Mouse (Mus musculus) spleen, adult 2 months (tissue): ENCODE results near the gene Rbm25. TPM values are rescaled to one million over a fixed set of nuclear protein-coding genes. Genes with fewer than 3 reads are reported as not detected.
A peak's percentile ranks its signal among the peaks of the same experiment; 100 is the strongest.
"Not testable (repeated sequence)": the region's sequence is repeated elsewhere in the genome, so short reads cannot be mapped to it uniquely, and the experiment has no call there.

ENCODE experiments used
- DNase-seq, 2 experiments: peaks; one replicate each; pipeline versions ENCODE4 v3.0.0 to v3.0.0-alpha.2; 2012 to 2021; ENCODE audit warnings: low spot score in 2 of 2, low read depth in 1 of 2
- H3K27ac ChIP-seq: fragments of 200-500 bp; 2 replicates; pipeline ENCODE4 v1.5.1; 2012; ENCODE audit warnings: low read length, inconsistent platforms; ENCODE audit not compliant: insufficient read depth
- H3K27me3 ChIP-seq: fragments of 200-500 bp; 2 replicates; pipeline ENCODE4 v1.6.1; 2012; ENCODE audit warnings: mild to moderate bottlenecking, moderate library complexity, low read length, inconsistent platforms; ENCODE audit not compliant: control insufficient read depth, insufficient read depth
- H3K36me3 ChIP-seq: fragments of 200-500 bp; 2 replicates; pipeline ENCODE4 v1.6.1; 2012; ENCODE audit warnings: mild to moderate bottlenecking, low read length, inconsistent platforms; ENCODE audit not compliant: control insufficient read depth, insufficient read depth
- H3K4me1 ChIP-seq: fragments of 200-500 bp; 2 replicates; pipeline ENCODE4 v1.6.1; 2011; ENCODE audit warnings: inconsistent platforms; ENCODE audit not compliant: control insufficient read depth, insufficient read depth, insufficient read length
- H3K4me3 ChIP-seq: fragments of 200-500 bp; 2 replicates; pipeline ENCODE4 v1.5.1; 2011; ENCODE audit warnings: mild to moderate bottlenecking, inconsistent platforms; ENCODE audit not compliant: insufficient read depth, insufficient read length; ENCODE audit errors: extremely low read depth
- CTCF ChIP-seq: fragments of 200-500 bp; IDR thresholded peaks from 2 replicates; pipeline ENCODE4 v1.5.1; 2011; ENCODE audit warnings: mild to moderate bottlenecking, inconsistent platforms; ENCODE audit not compliant: insufficient read depth, insufficient read length, insufficient replicate concordance; ENCODE audit errors: extremely low read depth
- POLR2A ChIP-seq: fragments of 200-500 bp; IDR thresholded peaks from 2 replicates; pipeline ENCODE4 v1.6.1; 2011; ENCODE audit warnings: low read depth, low read length, inconsistent platforms
- WGBS: fragments of 180-500 bp; shearing (Covaris S2); methylation state at CpG from one replicate; pipeline ENCODE4 v1.1.7; 2018; 5-methylcytosine and 5-hydroxymethylcytosine counted together
- polyA plus RNA-seq: library from polyadenylated mRNA; depleted of rRNA; stranded (reverse); fragments of >200 nt; gene quantifications from 2 replicates; pipeline ENCODE4 v1.2.3, GENCODE M21; 2012; rRNA removed

The Rbm25 gene
- polyA plus RNA-seq, result 19.4 and 20.2 TPM in 2 replicates

GRCm38 (mm10) chr12:83630936-83631335, at the start of gene Rbm25:
Gene Rbm25 (plus strand): TSS chr12:83631236.
- Histone ChIP-seq H3K27ac (peak within 1 kb of the TSS; percentile 74), H3K4me3 (peak within 1 kb of the TSS; percentile 94)
- not testable (repeated sequence) for H3K36me3 ChIP-seq, DNase-seq, H3K27me3 ChIP-seq, H3K4me1 ChIP-seq
- WGBS, result no CpG with 5 or more reads among the region's 5 CpGs

DNA sequence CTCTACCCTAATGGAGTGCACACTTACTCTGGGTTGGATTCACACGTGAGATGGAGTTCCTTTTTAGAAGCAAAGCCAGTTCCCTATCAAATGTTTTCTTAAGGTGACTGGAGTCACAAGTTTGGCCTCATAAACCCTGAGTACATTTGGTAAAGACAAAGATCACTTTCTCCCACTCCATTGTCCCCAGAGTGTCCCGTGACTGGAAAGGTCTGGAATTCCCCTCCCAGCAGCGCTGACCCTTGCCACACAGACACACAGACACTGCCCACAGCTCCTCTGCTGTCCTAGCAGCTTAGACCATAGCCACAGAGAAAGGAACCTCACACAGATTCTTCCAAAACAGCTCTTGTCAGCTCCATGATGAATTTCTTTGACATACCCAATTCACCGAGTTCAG, 48.9 kb upstream of the Rbm25 start:
- no peak for TF ChIP-seq CTCF
- TF ChIP-seq POLR2A, result no peak
- no peak for DNase-seq
- H3K4me1 ChIP-seq, result no peaks in the 10 kb centered on the region
- 89% methylated on average over 4 of the region's 4 CpGs for WGBS
- no peak overlapping the region for H3K4me3 ChIP-seq
- no peak overlapping the region for H3K27ac ChIP-seq
- peaks cover 2% of the 10 kb centered on the region for H3K36me3 ChIP-seq
- H3K27me3 ChIP-seq, result no peaks in the 10 kb centered on the region

- H3K27ac ChIP-seq, result no peak overlapping the region
- no peaks in the 10 kb centered on the region for H3K27me3 ChIP-seq
- H3K36me3 ChIP-seq, result peaks cover 2% of the 10 kb centered on the region
- no peaks in the 10 kb centered on the region for H3K4me1 ChIP-seq
- 96% methylated on average over 4 of the region's 4 CpGs for WGBS
- no peak for DNase-seq
- TF ChIP-seq CTCF, result no peak
- no peak for TF ChIP-seq POLR2A
- no peak overlapping the region for H3K4me3 ChIP-seq
Observed at GRCm38 (mm10) chr12:83582747-83583146, 48.3 kb upstream of the Rbm25 start.

GRCm38 (mm10) chr12:83586628-83587027, 44.4 kb upstream of the Rbm25 start:
- Histone ChIP-seq H3K4me1 (no peaks in the 10 kb centered on the region), H3K4me3 (no peak overlapping the region), H3K27ac (no peak overlapping the region), H3K36me3 (peaks cover 11% of the 10 kb centered on the region), H3K27me3 (no peaks in the 10 kb centered on the region)
- WGBS, result 96% methylated on average over 5 of the region's 5 CpGs
- TF ChIP-seq CTCF (no peak), POLR2A (no peak)
- no peak for DNase-seq

GRCm38 (mm10) chr12:83591754-83592501, 39.1 kb upstream of the Rbm25 start:
- H3K4me1 ChIP-seq, result 0 out of 2 replicates have a peak, but pooled peaks cover 5% of the 10 kb centered on the region
- TF ChIP-seq POLR2A (no peak), CTCF (no peak)
- H3K27me3 ChIP-seq, result no peaks in the 10 kb centered on the region
- WGBS, result 95% methylated on average over 8 of the region's 8 CpGs
- H3K4me3 ChIP-seq, result no peak overlapping the region
- H3K36me3 ChIP-seq, result peaks cover 12% of the 10 kb centered on the region; the same call in 1 of the 2 replicates
- DNase-seq, result no peak
- H3K27ac ChIP-seq, result no peak overlapping the region

DNA sequence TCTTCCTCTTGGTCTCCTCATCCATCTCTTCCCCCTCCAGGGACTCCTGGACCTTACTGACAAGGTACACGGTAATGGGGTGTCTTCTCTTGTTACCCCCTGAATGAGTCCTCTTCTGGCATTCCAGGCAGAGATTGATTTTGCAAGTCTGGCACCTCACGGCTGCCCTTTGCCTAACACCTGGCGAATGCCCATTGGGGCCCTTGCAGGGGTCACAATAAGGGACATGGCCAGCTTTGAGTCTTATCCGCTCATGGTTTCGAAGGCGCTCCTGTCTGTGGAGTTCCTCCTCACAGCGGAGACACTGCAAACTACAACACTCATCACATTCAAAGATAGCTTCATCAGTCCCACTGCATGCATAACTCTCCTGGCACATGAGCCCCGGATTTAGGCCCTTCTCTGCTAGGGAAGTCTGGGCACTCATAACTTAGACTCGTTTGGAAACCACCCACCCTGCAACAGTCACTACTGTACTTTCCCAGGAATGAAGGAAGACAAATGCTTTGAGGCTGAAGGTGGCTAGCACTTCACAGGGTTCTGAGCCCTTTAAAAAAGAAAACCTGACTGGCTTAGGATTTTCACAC, 36.5 kb upstream of the Rbm25 start:
- H3K27me3 ChIP-seq, result no peaks in the 10 kb centered on the region
- H3K36me3 ChIP-seq, result peaks cover 5% of the 10 kb centered on the region; the same call in 1 of the 2 replicates
- no peak overlapping the region for H3K27ac ChIP-seq
- H3K4me1 ChIP-seq, result 0 out of 2 replicates have a peak, but pooled peaks cover 5% of the 10 kb centered on the region
- no peak overlapping the region for H3K4me3 ChIP-seq
- DNase-seq, result no peak
- no peak for TF ChIP-seq POLR2A
- TF ChIP-seq CTCF, result no peak
- 93% methylated on average over 9 of the region's 9 CpGs for WGBS

GRCm38 (mm10) chr12:83596191-83596954, 34.7 kb upstream of the Rbm25 start:
- WGBS, result 13% methylated on average over 20 of the region's 20 CpGs
- Histone ChIP-seq H3K27ac (peak overlapping the region; percentile 41; the same call in 1 of the 2 replicates), H3K36me3 (peaks cover 4% of the 10 kb centered on the region; the same call in 1 of the 2 replicates), H3K4me3 (peak overlapping the region; percentile 86), H3K4me1 (0 out of 2 replicates have a peak, but pooled peaks cover 5% of the 10 kb centered on the region), H3K27me3 (no peaks in the 10 kb centered on the region)
- TF ChIP-seq CTCF (no peak), POLR2A (no peak)
- no peak for DNase-seq
